Mouse (Mus musculus) lung, embryonic 14.5 days (tissue): ENCODE results near the gene Bmpr1b. TPM values are rescaled to one million over a fixed set of nuclear protein-coding genes. Genes with fewer than 3 reads are reported as not detected.
A peak's percentile ranks its signal among the peaks of the same experiment; 100 is the strongest.

ENCODE experiments used
- ATAC-seq: fragments of 200-750 bp; cut with Nextera tagmentation; 2 replicates; pipeline ENCODE4 v1.8.0; 2017; ENCODE audit warnings: mild to moderate bottlenecking, moderate TSS enrichment, moderate library complexity; ENCODE audit not compliant: insufficient read depth
- DNase-seq: peaks from one replicate; pipeline ENCODE4 v3.0.0-alpha.2; 2015
- H3K27ac ChIP-seq: fragments of 300-500 bp; sonication (generic); 2 replicates; pipeline ENCODE4 v1.5.1; 2014; ENCODE audit warnings: low read depth, mild to moderate bottlenecking, moderate library complexity
- H3K27me3 ChIP-seq: fragments of 300-500 bp; sonication (generic); 2 replicates; pipeline ENCODE4 v1.6.1; 2014; ENCODE audit warnings: low read length, control low read depth; ENCODE audit not compliant: insufficient read depth
- H3K36me3 ChIP-seq: fragments of 300-500 bp; sonication (generic); 2 replicates; pipeline ENCODE4 v1.6.1; 2014; ENCODE audit warnings: control low read depth; ENCODE audit not compliant: insufficient read depth
- H3K4me1 ChIP-seq: fragments of 300-500 bp; sonication (generic); 2 replicates; pipeline ENCODE4 v1.6.1; 2014; ENCODE audit warnings: antibody characterized with exemption, control low read depth; ENCODE audit not compliant: insufficient read depth
- H3K4me2 ChIP-seq: fragments of 300-500 bp; sonication (generic); 2 replicates; pipeline ENCODE4 v1.6.1; 2014; ENCODE audit warnings: mild to moderate bottlenecking
- H3K4me3 ChIP-seq: fragments of 300-500 bp; sonication (generic); 2 replicates; pipeline ENCODE4 v1.5.1; 2014; ENCODE audit warnings: low read depth, low read length
- H3K9ac ChIP-seq: fragments of 300-500 bp; sonication (generic); 2 replicates; pipeline ENCODE4 v1.6.1; 2014
- H3K9me3 ChIP-seq: fragments of 300-500 bp; sonication (generic); 2 replicates; pipeline ENCODE4 v1.6.1; 2016; ENCODE audit warnings: low read depth, low read length, control low read depth
- CTCF ChIP-seq: IDR thresholded peaks from 2 replicates; pipeline ENCODE4 v1.5.1; 2016; ENCODE audit warnings: antibody characterized with exemption, low read depth
- WGBS: fragments of 180-500 bp; shearing (Covaris S2); extraction: QIAGEN DNeasy Blood & Tissue Kit; methylation state at CpG from one replicate; pipeline ENCODE4 v1.1.7; 2014; 5-methylcytosine and 5-hydroxymethylcytosine counted together
- polyA plus RNA-seq: library from polyadenylated mRNA; unstranded; fragments of >200 nt; fragmentation: Nextera tagmentation; extraction: Ambion mirVana; gene quantifications from 2 replicates; pipeline ENCODE4 v1.2.1, GENCODE M21; 2014

The Bmpr1b gene
- 6.7 and 8.5 TPM in 2 replicates for polyA plus RNA-seq

GRCm38 (mm10) chr3:142168863-142169521 is at the start of gene Bmpr1b:
Gene Bmpr1b (minus strand): TSS chr3:142169425.
- Histone ChIP-seq H3K4me2 (peak within 1 kb of the TSS; percentile 90), H3K27ac (peak within 1 kb of the TSS; percentile 75), H3K36me3 (no peaks in the 10 kb centered on the region), H3K9me3 (no peaks in the 10 kb centered on the region), H3K4me3 (peak within 1 kb of the TSS; percentile 64), H3K27me3 (peaks cover 16% of the 10 kb centered on the region; the same call in 1 of the 2 replicates), H3K9ac (peak within 1 kb of the TSS; percentile 66), H3K4me1 (0 out of 2 replicates have a peak, but pooled peaks cover 2% of the 10 kb centered on the region)
- TF ChIP-seq CTCF, result peak; percentile 60
- peak; percentile 94 for ATAC-seq
- DNase-seq, result peak; percentile 89
- WGBS, result under 1% methylated on average over 57 of the region's 65 CpGs

- H3K36me3 ChIP-seq, result no peaks in the 10 kb centered on the region
- H3K4me3 ChIP-seq, result no peak overlapping the region
- no peak overlapping the region for H3K4me2 ChIP-seq
- H3K9ac ChIP-seq, result no peak overlapping the region
- H3K4me1 ChIP-seq, result no peaks in the 10 kb centered on the region
- H3K27ac ChIP-seq, result no peak overlapping the region
- H3K27me3 ChIP-seq, result no peaks in the 10 kb centered on the region
- DNase-seq (no peak), ATAC-seq (no peak)
- 38% methylated on average over 2 of the region's 2 CpGs for WGBS
- TF ChIP-seq CTCF, result no peak
- no peaks in the 10 kb centered on the region for H3K9me3 ChIP-seq
Measured at GRCm38 (mm10) chr3:142212821-142213220, 43.6 kb upstream of the Bmpr1b start.

GRCm38 (mm10) chr3:142212186-142212585 is 43.0 kb upstream of the Bmpr1b start:
- H3K36me3 ChIP-seq, result no peaks in the 10 kb centered on the region
- H3K9ac ChIP-seq, result no peak overlapping the region
- DNase-seq, result peak; percentile 60
- ATAC-seq, result no peak
- no peak overlapping the region for H3K4me3 ChIP-seq
- no peak overlapping the region for H3K4me2 ChIP-seq
- no peaks in the 10 kb centered on the region for H3K9me3 ChIP-seq
- no peak overlapping the region for H3K27ac ChIP-seq
- TF ChIP-seq CTCF, result no peak
- no peaks in the 10 kb centered on the region for H3K4me1 ChIP-seq
- WGBS, result 50% methylated on average over 3 of the region's 3 CpGs
- H3K27me3 ChIP-seq, result no peaks in the 10 kb centered on the region

GRCm38 (mm10) chr3:142209981-142210380 is 40.8 kb upstream of the Bmpr1b start:
- DNase-seq, result no peak
- Histone ChIP-seq H3K9me3 (no peaks in the 10 kb centered on the region), H3K4me2 (no peak overlapping the region), H3K4me1 (no peaks in the 10 kb centered on the region), H3K36me3 (no peaks in the 10 kb centered on the region), H3K27ac (no peak overlapping the region), H3K27me3 (no peaks in the 10 kb centered on the region), H3K9ac (no peak overlapping the region), H3K4me3 (no peak overlapping the region)
- ATAC-seq, result no peak
- no peak for TF ChIP-seq CTCF
- WGBS, result 67% methylated on average over 6 of the region's 6 CpGs

- ATAC-seq (no peak), DNase-seq (no peak)
- Histone ChIP-seq H3K27ac (no peak overlapping the region), H3K9me3 (no peaks in the 10 kb centered on the region), H3K4me1 (no peaks in the 10 kb centered on the region), H3K36me3 (no peaks in the 10 kb centered on the region), H3K9ac (no peak overlapping the region), H3K27me3 (no peaks in the 10 kb centered on the region), H3K4me2 (no peak overlapping the region), H3K4me3 (no peak overlapping the region)
- no peak for TF ChIP-seq CTCF
- 85% methylated on average over 11 of the region's 11 CpGs for WGBS
Measured at GRCm38 (mm10) chr3:142209057-142209456, 39.8 kb upstream of the Bmpr1b start.

- Histone ChIP-seq H3K4me1 (no peaks in the 10 kb centered on the region), H3K9ac (no peak overlapping the region), H3K4me2 (no peak overlapping the region), H3K27ac (no peak overlapping the region), H3K9me3 (no peaks in the 10 kb centered on the region), H3K27me3 (no peaks in the 10 kb centered on the region), H3K36me3 (no peaks in the 10 kb centered on the region), H3K4me3 (no peak overlapping the region)
- no peak for TF ChIP-seq CTCF
- DNase-seq (no peak), ATAC-seq (no peak)
- WGBS, result 88% methylated on average over 6 of the region's 6 CpGs
Measured at GRCm38 (mm10) chr3:142207488-142207887, 38.3 kb upstream of the Bmpr1b start.

GRCm38 (mm10) chr3:142206316-142206715 is 37.1 kb upstream of the Bmpr1b start:
- Histone ChIP-seq H3K4me2 (no peak overlapping the region), H3K4me1 (no peaks in the 10 kb centered on the region), H3K4me3 (no peak overlapping the region), H3K27me3 (no peaks in the 10 kb centered on the region), H3K27ac (no peak overlapping the region), H3K36me3 (no peaks in the 10 kb centered on the region), H3K9me3 (no peaks in the 10 kb centered on the region), H3K9ac (no peak overlapping the region)
- ATAC-seq (no peak), DNase-seq (no peak)
- WGBS, result 89% methylated on average over 3 of the region's 3 CpGs
- TF ChIP-seq CTCF, result no peak
